Mouse (Mus musculus) gastrocnemius, postnatal 14 days (tissue): ENCODE data around the gene Smim9. TPM values are rescaled to one million over a fixed set of nuclear protein-coding genes. Genes with fewer than 3 reads are reported as not detected.
"Not testable (repeated sequence)": the region's sequence is repeated elsewhere in the genome, so short reads cannot be mapped to it uniquely, and the experiment has no call there.

Experiments used
- DNase-seq: peaks from one replicate; pipeline ENCODE4 v3.0.0; 2021; ENCODE audit warnings: mixed read lengths
- intact Hi-C: fragments of 180-260 bp; cut with DNase I; formaldehyde crosslinking; loops from one replicate; pipeline ENCODE4 v1.15.1; 2025; ENCODE audit warnings: low total_unique reads
- long read RNA-seq, 2 experiments: library from polyadenylated mRNA; stranded (forward); transcript quantifications; one replicate each; pipeline ENCODE4 v2.0.0; 2021
- total RNA-seq, 2 experiments: library from RNA; stranded (reverse); gene quantifications; 2 replicates each; pipeline ENCODE4 v1.2.3; 2021

The Smim9 gene
- not detected for total RNA-seq
- long read RNA-seq, experiment 1: 0 reads
- long read RNA-seq, experiment 2: 0 reads

- intact Hi-C loops: no loop called here
- DNase-seq: no peak
Observed at GRCm38 (mm10) chrX:75163670-75164069, at the start of gene Smim9. Gene Smim9, minus strand, starts transcription at chrX:75163770.

DNA sequence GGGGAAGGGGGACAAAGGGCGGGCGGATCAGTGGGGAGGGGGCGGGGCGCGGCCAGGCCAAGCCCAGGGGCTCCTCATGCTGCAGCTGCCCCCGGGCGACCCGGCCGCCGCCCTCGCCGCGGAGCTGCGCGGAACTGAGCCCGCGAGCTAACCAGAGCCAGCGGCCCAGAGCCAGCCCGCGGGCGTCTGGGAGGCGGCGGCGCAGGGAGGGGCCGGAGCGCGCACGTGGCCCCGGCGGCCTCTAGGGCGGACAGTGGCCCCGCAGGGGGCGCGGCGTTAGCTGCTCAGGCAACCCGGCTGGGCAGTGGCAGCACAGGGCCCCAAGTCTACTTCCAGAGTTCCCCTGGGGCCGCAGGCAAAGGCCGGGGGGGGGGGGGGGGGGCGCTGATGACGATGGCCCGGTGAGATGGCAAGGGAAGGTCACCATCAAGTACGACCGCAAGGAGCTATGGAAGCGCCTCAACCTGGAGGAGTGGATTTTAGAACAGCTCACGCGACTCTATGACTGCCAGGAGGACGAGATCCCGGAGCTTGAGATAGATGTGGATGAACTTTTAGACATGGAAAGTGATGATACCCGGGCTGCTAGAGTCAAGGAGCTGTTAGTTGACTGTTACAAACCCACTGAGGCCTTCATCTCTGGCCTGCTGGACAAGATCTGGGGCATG lies 7.9 kb downstream of the Smim9 start:
- intact Hi-C loops: no loop called here
- peak; percentile 57 for DNase-seq

GRCm38 (mm10) chrX:75152249-75152648 lies 11.3 kb downstream of the Smim9 start:
- intact Hi-C loops: no loop called here
- no peak for DNase-seq

- DNase-seq: no peak
- intact Hi-C loops: no loop called here
Observed at GRCm38 (mm10) chrX:75150304-75150703, 13.3 kb downstream of the Smim9 start.

DNA sequence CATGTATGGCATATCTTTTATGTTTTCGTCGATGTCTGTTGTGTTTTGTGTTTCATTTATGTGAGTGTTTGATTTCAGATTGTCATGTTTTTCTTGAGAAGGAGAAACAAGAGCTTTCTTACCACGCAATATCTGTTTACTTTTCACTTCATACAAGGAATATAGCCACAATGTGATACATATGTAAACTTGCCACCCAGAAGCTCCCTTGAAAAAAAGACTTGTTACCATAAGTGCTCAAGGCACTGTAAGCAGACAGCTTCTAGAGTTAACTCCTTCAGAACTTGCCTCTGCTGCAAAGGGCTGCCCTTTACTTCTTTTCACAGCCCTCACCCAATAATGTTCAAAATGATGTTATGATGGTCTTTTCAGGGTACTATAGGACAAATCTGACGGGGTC lies 15.2 kb downstream of the Smim9 start:
- intact Hi-C loops: no loop called here
- DNase-seq: no peak

GRCm38 (mm10) chrX:75143124-75143555 lies 20.4 kb downstream of the Smim9 start:
- intact Hi-C loops, DNase-seq: not testable (repeated sequence)

DNA sequence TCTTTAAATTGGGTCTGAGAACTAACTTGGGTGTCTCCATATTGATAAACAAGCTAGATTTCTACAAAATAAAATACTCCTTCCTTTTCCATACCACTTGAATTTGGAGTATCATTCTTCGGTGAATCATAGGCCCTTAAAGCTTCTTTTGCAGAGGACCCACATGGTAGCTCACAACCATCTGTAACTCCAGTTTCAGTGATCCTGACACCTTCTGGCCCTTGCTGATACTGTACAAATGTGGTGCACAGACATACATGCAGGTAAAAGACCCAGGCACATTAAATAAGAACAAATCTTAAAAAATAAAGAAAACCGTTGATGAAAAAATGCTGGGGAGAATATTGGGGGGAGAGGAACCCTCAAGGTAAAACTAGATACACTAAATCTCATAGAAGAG lies 25.4 kb downstream of the Smim9 start:
- no peak for DNase-seq
- intact Hi-C loops: no loop called here

- intact Hi-C loops: no loop called here
- no peak for DNase-seq
Observed at GRCm38 (mm10) chrX:75137729-75138128, 25.8 kb downstream of the Smim9 start.

DNA sequence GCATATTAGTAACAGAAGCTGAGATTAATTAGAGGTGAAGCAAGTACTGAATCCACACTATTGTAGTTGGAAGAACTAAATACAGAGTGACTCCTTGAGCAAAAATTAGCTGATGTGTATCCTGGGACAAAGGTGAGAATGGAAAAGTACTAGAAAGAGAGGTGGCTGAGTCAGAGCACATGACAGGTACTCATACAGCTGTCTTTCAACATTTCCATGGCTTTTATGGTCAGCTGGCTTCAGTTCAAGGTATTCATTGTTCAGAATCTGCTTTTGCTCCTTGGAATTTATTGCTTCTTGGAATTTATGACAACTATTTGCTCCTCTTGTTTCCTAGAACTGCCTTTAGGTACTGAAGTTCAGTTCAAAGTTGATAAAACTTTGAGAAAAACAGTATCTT lies 26.6 kb downstream of the Smim9 start:
- intact Hi-C loops: no loop called here
- DNase-seq: no peak

GRCm38 (mm10) chrX:75130467-75131160 lies 33.0 kb downstream of the Smim9 start, which contains the start of gene Mpp1:
Gene Mpp1, minus strand, starts transcription at chrX:75131016.
- peak; percentile 81 for DNase-seq
- intact Hi-C loops: no loop called here

GRCm38 (mm10) chrX:75129474-75129873 lies 34.1 kb downstream of the Smim9 start:
- DNase-seq: no peak
- intact Hi-C loops: no loop called here

GRCm38 (mm10) chrX:75128333-75128980 lies 35.1 kb downstream of the Smim9 start:
- intact Hi-C loops: no loop called here
- no peak for DNase-seq

GRCm38 (mm10) chrX:75126893-75127292 lies 36.7 kb downstream of the Smim9 start:
- no peak for DNase-seq
- intact Hi-C loops: no loop called here

DNA sequence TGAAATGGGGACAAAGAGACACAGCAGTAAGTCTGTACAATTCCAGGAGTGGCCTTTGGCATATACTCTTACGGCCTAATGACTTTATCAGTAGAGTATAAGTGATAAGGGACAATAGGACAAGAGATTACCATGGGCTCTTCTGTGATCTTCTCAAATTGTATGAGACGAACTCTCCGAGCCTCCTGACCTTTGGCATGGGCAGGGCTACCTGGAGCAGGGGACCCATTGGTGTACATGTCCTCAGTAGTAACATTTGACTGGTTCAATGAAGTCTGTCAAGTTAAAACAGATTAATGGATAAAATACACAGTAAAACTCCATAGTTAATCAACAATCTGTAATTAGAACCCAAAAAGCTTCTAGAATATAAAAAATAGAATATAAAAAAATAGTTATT lies 38.0 kb downstream of the Smim9 start:
- no peak for DNase-seq
- intact Hi-C loops: no loop called here

DNA sequence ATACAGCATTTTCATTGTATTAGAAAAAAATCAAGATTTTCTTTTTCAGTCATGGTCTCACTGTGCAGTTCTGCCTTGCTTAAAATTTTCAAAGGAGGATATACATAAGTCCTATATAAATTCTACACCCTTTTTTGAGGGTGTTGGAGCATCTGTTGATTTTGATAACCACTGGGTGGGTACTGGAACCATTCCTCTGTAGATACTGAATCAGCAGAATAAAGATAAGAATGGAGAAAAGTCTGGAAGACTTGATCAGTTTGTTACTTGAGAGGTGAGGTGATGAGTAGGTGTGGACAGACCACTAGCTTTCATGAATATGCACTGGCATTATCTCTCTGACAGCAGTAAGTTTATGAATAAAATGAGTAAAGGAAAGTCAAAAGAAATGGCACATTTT lies 48.0 kb downstream of the Smim9 start:
- no peak for DNase-seq
- intact Hi-C loops: no loop called here

- DNase-seq: no peak
- intact Hi-C loops: no loop called here
Observed at GRCm38 (mm10) chrX:75102293-75102692, 61.3 kb downstream of the Smim9 start.

DNA sequence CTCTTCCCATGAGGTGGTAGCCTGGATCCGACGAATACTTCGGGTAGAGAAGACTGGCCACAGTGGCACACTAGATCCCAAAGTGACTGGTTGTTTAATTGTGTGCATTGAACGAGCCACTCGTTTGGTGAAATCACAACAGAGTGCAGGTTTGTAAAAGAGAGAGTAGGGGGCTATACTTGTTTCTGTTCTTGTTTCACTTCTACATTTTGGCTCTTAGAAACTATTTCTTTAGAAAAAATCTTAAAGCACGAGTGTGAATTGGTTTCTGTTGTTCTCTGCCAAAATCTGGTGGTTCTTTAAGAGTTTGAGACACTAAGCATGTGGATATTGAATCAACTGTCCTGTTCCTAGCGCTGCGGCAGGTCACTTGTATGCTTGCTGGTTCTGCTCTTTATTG lies 64.8 kb downstream of the Smim9 start:
- DNase-seq: no peak
- intact Hi-C loops: no loop called here

- intact Hi-C loops: no loop called here
Observed at GRCm38 (mm10) chrX:75096163-75096770, 67.3 kb downstream of the Smim9 start.

More at GRCm38 (mm10) chrX:75096163-75096770, 67.3 kb downstream of the Smim9 start:
- DNase-seq: no peak
